Mouse (Mus musculus) lung, adult 2 months (tissue): ENCODE results near the gene Pfn1.

Experiments
- CTCF ChIP-seq: fragments of 200-500 bp; IDR thresholded peaks from 2 replicates; pipeline ENCODE4 v1.5.1; 2011; ENCODE audit warnings: mild to moderate bottlenecking, low read length, control low read depth; ENCODE audit not compliant: insufficient read depth
- POLR2A ChIP-seq: fragments of 200-500 bp; IDR thresholded peaks from 2 replicates; pipeline ENCODE4 v1.6.1; 2011; ENCODE audit warnings: low read depth, mild to moderate bottlenecking, control low read depth, low read length, borderline replicate concordance; ENCODE audit errors: extremely low read depth

GRCm38 (mm10) chr11:70671333-70672047 is 17.0 kb upstream of the Pfn1 start:
- no peak for TF ChIP-seq CTCF
- no peak for TF ChIP-seq POLR2A
